Mouse (Mus musculus) adrenal gland, postnatal 4 days (tissue): ENCODE data around the gene Tmem189. TPM values are rescaled to one million over a fixed set of nuclear protein-coding genes. Genes with fewer than 3 reads are reported as not detected.

Experiments
- DNase-seq, 2 experiments: peaks; one replicate each; pipeline ENCODE4 v3.0.0; 2021 to 2022; ENCODE audit warnings: low spot score in 2 of 2, mixed read lengths in 2 of 2
- total RNA-seq, 2 experiments: library from RNA; stranded (reverse); gene quantifications; 2 replicates each; pipeline ENCODE4 v1.2.3; 2021

Gene Tmem189
- total RNA-seq, 2 experiments from 2014 or later: 32.9 to 35.4 TPM

DNA sequence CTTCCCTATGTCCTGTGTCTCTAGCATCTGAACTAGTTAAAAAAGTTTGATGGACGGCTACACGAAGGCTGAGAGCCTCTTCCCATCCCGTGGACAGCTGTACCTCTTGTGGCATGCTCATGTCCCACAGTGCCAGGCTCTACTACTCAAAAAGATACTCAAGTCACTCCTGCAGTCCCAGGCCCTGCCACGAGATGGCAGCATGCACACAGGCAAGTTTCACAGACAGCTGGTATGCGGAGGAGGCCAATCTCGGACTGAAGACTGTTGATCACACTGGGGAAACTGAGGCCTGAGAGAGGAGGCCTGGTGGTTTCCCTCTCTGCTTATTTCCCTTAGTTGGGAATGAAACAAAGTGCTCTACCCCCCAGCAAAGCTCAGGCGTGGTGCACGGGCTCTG lies 4.5 kb downstream of the Tmem189 start:
- DNase-seq: peak; percentile 95 to 97

DNA sequence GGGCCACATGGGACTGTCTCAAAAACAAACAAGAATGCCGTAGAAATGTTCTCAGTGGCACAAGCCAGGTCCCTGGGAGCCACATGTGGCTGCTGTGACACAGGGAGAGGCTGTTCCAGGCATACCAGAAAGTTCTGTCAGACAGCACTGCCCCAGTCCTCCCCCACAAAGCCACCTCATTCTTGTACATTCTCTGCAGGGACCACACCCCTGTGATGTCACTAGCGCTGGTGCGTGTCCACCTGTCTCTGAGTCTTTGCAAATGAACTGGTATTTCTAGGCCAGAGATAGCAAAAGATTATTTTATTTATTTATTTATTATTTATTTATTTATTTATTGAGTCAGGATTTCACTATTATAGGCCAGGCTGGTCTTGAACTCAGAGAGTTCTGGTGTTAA lies 5.9 kb downstream of the Tmem189 start:
- DNase-seq: no peak

DNA sequence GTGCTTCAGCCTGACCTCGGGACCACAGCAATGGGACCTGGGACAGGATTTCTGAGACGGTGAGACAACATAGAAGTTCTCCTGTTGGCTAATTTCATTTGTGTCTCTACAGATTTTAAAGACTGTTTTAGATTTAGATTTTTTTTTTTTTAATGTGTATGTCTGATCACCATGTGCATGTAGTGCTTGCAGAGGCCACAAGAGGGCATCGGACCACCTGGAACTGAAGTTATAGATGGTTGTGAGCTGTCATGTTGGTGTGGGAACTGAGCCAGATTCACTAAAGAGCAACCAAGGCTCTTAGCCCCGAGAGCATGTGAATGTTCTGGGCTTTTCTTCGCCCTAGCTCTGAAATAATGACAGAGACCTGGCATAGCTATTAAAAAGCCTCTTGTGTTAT lies 9.0 kb downstream of the Tmem189 start:
- DNase-seq: no peak

DNA sequence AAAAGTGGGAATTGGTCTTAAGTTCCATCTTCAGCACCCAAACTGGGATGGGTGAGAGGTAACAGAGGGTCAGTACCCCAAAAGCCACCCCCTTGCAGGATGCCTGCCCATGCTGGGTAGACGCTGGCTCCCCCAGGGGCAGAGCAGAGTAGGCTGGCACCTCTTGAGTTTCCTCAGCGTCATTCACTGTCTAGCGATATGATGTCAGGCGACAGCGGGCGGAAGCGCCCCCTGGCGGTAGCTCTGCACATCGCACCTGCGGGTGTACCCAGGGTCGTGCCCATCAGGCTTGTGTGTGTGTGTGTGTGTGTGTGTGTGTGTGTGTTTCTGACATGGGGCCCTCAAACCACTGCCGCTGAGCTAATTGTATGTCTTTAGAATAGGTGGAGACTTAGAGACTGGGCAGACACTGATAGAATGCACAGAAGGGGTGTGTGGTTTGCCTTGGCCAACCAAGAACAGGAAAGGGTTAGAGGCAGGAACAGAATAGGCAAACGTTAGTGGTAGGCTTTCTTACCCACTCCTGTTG lies 9.7 kb downstream of the Tmem189 start:
- peak; percentile 74 to 76 for DNase-seq

DNA sequence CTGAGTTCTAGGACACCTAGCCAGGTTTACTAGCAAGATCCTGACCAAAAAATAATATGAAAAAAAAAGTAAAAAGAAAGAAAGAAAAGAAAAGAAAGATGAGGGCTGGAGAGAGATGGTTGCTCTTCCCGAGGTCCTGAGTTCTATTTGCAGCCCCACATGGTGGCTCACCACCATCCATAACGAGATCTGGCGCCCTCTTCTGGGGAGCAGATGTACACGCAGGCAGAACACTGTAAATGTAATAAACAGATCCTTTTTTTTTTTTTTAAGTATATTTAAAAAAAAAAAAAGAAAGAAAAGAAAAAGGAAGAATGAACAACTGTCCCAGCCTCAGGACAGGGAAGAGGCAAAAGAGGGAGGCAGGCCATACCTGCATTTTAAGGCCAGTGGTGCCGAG lies 11.0 kb downstream of the Tmem189 start:
- no peak for DNase-seq

DNA sequence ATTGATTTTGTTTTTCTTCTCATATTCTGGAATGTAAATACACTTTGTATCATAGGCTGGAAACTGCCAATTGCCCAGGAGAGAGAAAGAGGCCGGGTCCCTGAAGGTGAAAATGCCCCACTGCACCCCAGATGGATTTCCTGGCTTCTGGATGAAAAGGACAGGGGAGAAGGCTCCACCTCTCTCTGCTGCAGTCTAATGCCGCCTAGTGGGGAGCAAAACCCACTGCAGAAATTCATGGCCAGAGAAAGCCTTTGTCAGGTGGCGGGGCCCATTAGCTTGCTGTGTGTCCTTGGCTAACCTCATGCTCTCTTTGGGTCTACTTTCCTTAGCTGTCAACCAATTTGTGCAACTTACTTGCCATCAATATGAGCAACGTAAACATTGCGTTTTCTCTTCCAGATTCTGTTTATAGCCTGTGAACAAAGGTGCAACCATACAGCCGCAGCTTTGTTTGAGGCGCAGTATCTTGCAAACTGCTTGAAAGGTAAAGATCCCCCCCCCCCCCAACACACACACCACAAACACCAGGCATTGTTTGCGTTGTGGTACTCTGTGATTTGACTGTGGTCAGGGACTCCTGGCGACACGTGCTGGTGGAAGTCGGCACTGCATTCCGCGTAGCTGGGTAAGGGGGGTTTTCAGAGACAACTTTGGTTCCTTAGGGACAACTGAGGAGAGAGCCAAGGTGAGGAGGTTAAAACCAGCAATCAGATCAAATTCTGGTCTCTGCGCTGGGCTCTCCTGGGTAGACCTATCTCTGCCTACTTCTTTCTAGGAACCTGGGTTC lies 14.3 kb downstream of the Tmem189 start:
- no peak for DNase-seq

DNA sequence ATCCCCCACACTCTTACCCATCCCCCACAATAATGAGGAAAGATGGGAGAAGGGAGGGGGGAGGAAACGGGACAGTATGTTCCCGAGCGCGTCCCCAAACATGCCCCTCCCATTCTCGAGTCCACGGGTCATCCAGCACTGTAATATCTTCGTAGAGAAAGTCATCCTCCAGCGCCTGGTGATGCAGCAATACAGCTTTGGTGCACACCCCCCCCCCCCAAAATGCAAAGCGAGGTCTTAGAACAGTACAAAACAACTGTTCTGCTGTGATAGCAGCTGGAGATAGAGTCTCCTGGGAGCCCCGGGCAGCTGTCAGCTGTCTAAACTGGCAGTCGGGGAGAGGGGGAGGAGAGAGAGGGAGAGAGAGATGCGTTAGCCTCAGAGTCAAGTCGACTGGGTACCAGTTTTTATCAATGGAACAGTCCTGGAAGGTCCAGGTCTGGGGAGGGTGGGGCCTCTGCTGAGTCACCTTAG lies 17.4 kb downstream of the Tmem189 start:
- DNase-seq: no peak

- no peak for DNase-seq
These were observed 18.5 kb downstream of the Tmem189 start for GRCm38 (mm10) chr2:167671101-167671633.

- DNase-seq: no peak
These were observed 20.2 kb downstream of the Tmem189 start for GRCm38 (mm10) chr2:167669398-167669797.

DNA sequence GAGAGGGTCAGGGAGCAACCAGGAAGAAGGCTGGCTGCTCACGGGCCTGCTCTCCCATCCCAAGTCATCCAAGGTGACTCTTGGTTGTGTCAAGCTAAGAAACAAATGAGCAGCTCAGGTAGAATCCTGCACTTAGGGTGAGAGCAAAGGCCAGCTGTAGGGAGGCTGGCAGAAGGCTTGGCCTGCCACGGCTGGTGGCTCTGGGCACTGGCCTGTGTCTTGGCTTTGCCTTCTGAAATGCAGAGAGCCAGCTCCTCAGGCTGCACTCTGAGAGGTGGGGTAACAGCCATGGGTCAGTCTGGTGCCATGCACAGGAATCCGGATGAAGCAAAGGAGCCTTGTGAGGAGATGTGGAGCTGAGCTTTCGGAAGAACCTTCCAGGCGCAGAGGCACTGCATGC lies 21.2 kb downstream of the Tmem189 start:
- no peak for DNase-seq

DNA sequence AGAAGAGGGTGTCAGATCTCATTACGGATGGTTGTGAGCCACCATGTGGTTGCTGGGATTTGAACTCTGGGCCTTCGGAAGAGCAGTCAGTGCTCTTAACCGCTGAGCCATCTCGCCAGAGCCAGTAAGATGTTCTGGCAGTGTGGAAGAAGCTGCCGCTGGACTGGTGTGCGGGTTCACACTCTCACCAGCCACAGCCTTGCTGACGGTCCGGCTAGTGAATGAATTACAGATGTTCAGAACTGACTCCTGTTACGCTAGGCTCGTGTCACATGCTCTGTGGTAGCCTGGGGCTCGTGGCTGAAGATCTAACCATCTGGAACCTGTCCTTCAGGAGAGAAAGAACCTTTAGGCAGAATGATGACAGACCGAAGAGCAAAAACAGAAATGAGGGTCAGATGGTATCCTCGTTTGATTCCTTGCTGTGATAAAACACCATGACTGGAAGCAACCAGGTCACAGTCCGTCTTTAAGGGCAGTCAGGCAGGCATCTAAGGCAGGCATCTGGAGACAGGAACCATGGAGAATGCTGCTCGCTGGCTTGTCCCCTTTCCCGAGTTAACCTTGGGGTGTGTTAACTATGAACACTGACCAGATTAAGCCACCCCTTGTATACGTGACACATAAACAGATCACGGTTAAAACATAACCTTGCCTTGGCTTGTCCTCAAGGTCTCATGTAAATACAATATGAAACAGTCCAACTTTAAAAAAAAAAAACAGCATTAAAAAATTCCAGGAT lies 23.5 kb downstream of the Tmem189 start:
- DNase-seq: no peak

DNA sequence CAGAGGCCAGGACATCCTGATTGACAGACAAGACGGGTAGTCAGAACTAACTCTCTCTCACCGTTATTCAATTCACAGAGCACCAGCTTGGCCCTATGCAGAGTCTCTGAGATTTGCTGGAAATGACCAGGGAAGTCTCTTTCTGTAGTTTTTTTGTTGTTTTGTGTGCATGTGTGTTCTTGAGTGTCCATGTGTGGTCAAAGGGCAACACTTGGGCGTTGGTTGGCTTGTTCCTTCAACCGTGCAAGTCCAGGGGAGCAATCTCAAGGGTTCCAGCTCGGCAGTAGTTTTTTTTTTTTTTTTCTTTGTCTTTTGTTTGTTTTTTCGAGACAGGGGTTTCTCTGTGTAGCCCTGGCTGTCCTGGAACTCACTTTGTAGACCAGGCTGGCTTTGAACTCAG lies 26.9 kb downstream of the Tmem189 start:
- DNase-seq: no peak

- DNase-seq: peak; percentile 89 to 90
These were observed 28.1 kb downstream of the Tmem189 start, which contains the start of gene Gm20431 for GRCm38 (mm10) chr2:167661270-167662203. Gene Gm20431 (minus strand): TSS chr2:167661496.

GRCm38 (mm10) chr2:167660611-167660971 lies 29.0 kb downstream of the Tmem189 start:
- DNase-seq: no peak

GRCm38 (mm10) chr2:167659847-167660610 lies 29.6 kb downstream of the Tmem189 start:
- no peak for DNase-seq

DNA sequence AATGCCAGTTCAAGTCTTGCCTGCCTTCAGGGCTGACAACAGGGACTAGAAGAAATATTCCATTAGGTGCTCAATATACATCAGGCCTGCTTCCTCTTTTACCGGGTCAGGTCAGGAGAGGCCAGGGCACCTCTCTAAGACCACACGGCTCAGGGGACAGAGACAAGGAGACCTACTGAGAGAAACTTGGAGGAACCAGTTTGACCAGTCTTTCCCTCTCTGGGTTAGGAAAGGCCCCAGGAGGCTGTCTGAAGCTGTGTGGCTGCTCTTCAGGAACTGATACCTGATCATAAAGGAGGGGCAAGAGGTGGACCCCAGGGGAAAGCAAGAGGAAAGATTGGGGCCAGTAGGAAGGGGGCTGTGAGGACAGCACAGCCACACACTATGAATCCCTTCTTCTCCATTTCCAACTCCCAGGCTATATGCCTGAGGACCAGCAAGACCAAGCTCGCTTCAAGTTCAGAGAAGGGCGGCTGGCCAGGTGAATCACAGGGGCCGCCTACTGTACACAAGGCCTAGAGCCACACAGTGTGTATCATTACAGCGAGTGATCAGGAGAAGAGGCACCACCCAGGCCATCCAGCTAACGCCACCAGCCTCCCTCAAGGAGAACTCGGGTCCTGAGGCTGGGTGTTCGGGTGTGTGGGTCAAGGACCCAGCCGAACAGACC lies 30.3 kb downstream of the Tmem189 start:
- no peak for DNase-seq

GRCm38 (mm10) chr2:167658712-167659111 lies 30.9 kb downstream of the Tmem189 start:
- DNase-seq: no peak

- DNase-seq: no peak
These were observed 31.6 kb downstream of the Tmem189 start for GRCm38 (mm10) chr2:167657973-167658372.
